Mouse (Mus musculus) midbrain, embryonic 14.5 days (tissue): ENCODE measurements around the gene Ttc34. TPM values are rescaled to one million over a fixed set of nuclear protein-coding genes. Genes with fewer than 3 reads are reported as not detected.

Source experiments
- ATAC-seq: fragments of 200-750 bp; cut with Nextera tagmentation; 2 replicates; pipeline ENCODE4 v1.8.0; 2017; ENCODE audit warnings: moderate number of reproducible peaks, moderate library complexity; ENCODE audit not compliant: low FRiP score, low TSS enrichment
- DNase-seq: peaks from one replicate; pipeline ENCODE4 v3.0.0-alpha.2; 2015
- H3K27ac ChIP-seq: fragments of 300-500 bp; sonication (generic); replicated peaks from 2 replicates; pipeline ENCODE4 v1.5.1; 2014; ENCODE audit warnings: mild to moderate bottlenecking, low read depth, low read length, moderate library complexity
- H3K27me3 ChIP-seq: fragments of 300-500 bp; sonication (generic); 2 replicates; pipeline ENCODE4 v1.6.1; 2014; ENCODE audit warnings: low read length, control low read depth, mixed read lengths; ENCODE audit not compliant: control insufficient read depth, insufficient read depth
- H3K36me3 ChIP-seq: fragments of 300-500 bp; sonication (generic); 2 replicates; pipeline ENCODE4 v1.6.1; 2014; ENCODE audit warnings: low read length, control low read depth; ENCODE audit not compliant: control insufficient read depth, insufficient read depth
- H3K4me1 ChIP-seq: fragments of 300-500 bp; sonication (generic); 2 replicates; pipeline ENCODE4 v1.6.1; 2014; ENCODE audit warnings: mild to moderate bottlenecking, antibody characterized with exemption, low read length, control low read depth; ENCODE audit not compliant: control insufficient read depth, insufficient read depth
- H3K4me2 ChIP-seq: fragments of 300-500 bp; sonication (generic); 2 replicates; pipeline ENCODE4 v1.6.1; 2014; ENCODE audit warnings: mild to moderate bottlenecking, low read length, moderate library complexity
- H3K4me3 ChIP-seq: fragments of 300-500 bp; sonication (generic); replicated peaks from 2 replicates; pipeline ENCODE4 v1.5.1; 2014; ENCODE audit warnings: low read depth, low read length
- H3K9ac ChIP-seq: fragments of 300-500 bp; sonication (generic); replicated peaks from 2 replicates; pipeline ENCODE4 v1.6.1; 2014; ENCODE audit warnings: mild to moderate bottlenecking, low read length, moderate library complexity
- H3K9me3 ChIP-seq: fragments of 300-500 bp; sonication (generic); 2 replicates; pipeline ENCODE4 v1.6.1; 2016; ENCODE audit warnings: low read length, control low read depth, mixed read lengths; ENCODE audit not compliant: control insufficient read depth
- WGBS: fragments of 180-500 bp; shearing (Covaris S2); extraction: QIAGEN DNeasy Blood & Tissue Kit; methylation state at CpG from one replicate; pipeline ENCODE4 v1.1.7; 2014; 5-methylcytosine and 5-hydroxymethylcytosine counted together
- polyA plus RNA-seq: library from polyadenylated mRNA; unstranded; fragments of >200 nt; fragmentation: Nextera tagmentation; extraction: Ambion mirVana; gene quantifications from 2 replicates; pipeline ENCODE4 v1.2.1, GENCODE M21; 2014

Ttc34 gene
- 1.8 TPM in 2 replicates for polyA plus RNA-seq

DNA sequence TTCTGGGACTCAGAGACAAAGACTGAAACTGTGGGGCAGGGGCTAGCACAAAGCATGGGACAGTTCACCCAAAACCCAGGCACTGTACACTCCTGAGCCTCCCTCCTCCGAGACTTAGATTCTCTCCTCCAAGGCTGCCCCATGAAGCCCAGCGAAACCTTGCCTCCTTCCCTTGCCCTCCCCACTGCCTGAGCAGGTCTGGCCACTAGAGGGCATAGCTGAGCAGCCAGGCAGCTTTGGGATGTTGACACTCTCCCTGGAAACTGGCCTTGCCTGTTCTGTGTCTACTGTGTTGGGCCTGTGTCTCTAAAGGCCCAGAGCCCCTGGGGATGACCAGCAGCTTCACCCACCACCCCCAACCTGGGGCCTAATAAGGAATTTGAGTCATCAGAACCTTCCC lies at the start of gene Ttc34:
Gene Ttc34, plus strand, starts transcription at position 290 of the 400 bp plus-strand sequence.
- Histone ChIP-seq H3K36me3 (no peaks in the 10 kb centered on the region), H3K27me3 (no peaks in the 10 kb centered on the region), H3K9ac (no peak within 1 kb of the TSS), H3K4me2 (no peak within 1 kb of the TSS), H3K9me3 (no peaks in the 10 kb centered on the region), H3K27ac (no peak within 1 kb of the TSS), H3K4me1 (no peaks in the 10 kb centered on the region), H3K4me3 (no peak within 1 kb of the TSS)
- DNase-seq (peak; percentile 44), ATAC-seq (no peak)
- 44% methylated on average over 2 of the region's 2 CpGs for WGBS

- no peaks in the 10 kb centered on the region for H3K9me3 ChIP-seq
- H3K9ac ChIP-seq, result no peak overlapping the region
- H3K4me1 ChIP-seq, result no peaks in the 10 kb centered on the region
- H3K36me3 ChIP-seq, result no peaks in the 10 kb centered on the region
- H3K4me3 ChIP-seq, result no peak overlapping the region
- ATAC-seq (no peak), DNase-seq (no peak)
- no peak overlapping the region for H3K27ac ChIP-seq
- WGBS, result 82% methylated on average over 13 of the region's 13 CpGs
- H3K4me2 ChIP-seq, result no peak overlapping the region
- H3K27me3 ChIP-seq, result no peaks in the 10 kb centered on the region
Measured at GRCm38 (mm10) chr4:154787960-154788702, 49.1 kb upstream of the Ttc34 start.

GRCm38 (mm10) chr4:154791894-154792293 lies 45.4 kb upstream of the Ttc34 start:
- Histone ChIP-seq H3K4me2 (no peak overlapping the region), H3K9ac (no peak overlapping the region)
- 67% methylated on average over 7 of the region's 7 CpGs for WGBS

GRCm38 (mm10) chr4:154793499-154793898 lies 43.8 kb upstream of the Ttc34 start:
- Histone ChIP-seq H3K9me3 (no peaks in the 10 kb centered on the region), H3K27me3 (no peaks in the 10 kb centered on the region), H3K4me3 (no peak overlapping the region), H3K4me2 (no peak overlapping the region), H3K27ac (no peak overlapping the region), H3K4me1 (no peaks in the 10 kb centered on the region), H3K36me3 (no peaks in the 10 kb centered on the region), H3K9ac (no peak overlapping the region)
- ATAC-seq, result no peak
- WGBS, result 88% methylated on average over 7 of the region's 7 CpGs
- no peak for DNase-seq

More at GRCm38 (mm10) chr4:154791894-154792293, 45.4 kb upstream of the Ttc34 start:
- Histone ChIP-seq H3K27me3 (no peaks in the 10 kb centered on the region), H3K9me3 (no peaks in the 10 kb centered on the region), H3K36me3 (no peaks in the 10 kb centered on the region), H3K27ac (no peak overlapping the region), H3K4me3 (no peak overlapping the region), H3K4me1 (no peaks in the 10 kb centered on the region)
- no peak for ATAC-seq
- no peak for DNase-seq

- WGBS, result 9% methylated on average over 4 of the region's 4 CpGs
- no peak overlapping the region for H3K9ac ChIP-seq
- ATAC-seq, result no peak
Measured at GRCm38 (mm10) chr4:154797834-154798233, 39.4 kb upstream of the Ttc34 start.

GRCm38 (mm10) chr4:154800543-154800942 lies 36.7 kb upstream of the Ttc34 start:
- H3K4me1 ChIP-seq, result 0 out of 2 replicates have a peak, but pooled peaks cover 9% of the 10 kb centered on the region
- peaks cover 22% of the 10 kb centered on the region for H3K27me3 ChIP-seq
- no peaks in the 10 kb centered on the region for H3K36me3 ChIP-seq
- no peak overlapping the region for H3K4me2 ChIP-seq
- ATAC-seq, result no peak
- WGBS, result 47% methylated on average over 5 of the region's 5 CpGs
- H3K27ac ChIP-seq, result no peak overlapping the region
- no peak overlapping the region for H3K9ac ChIP-seq
- H3K9me3 ChIP-seq, result no peaks in the 10 kb centered on the region
- no peak for DNase-seq
- no peak overlapping the region for H3K4me3 ChIP-seq

More at GRCm38 (mm10) chr4:154797834-154798233, 39.4 kb upstream of the Ttc34 start:
- no peak overlapping the region for H3K27ac ChIP-seq
- DNase-seq, result peak; percentile 88
- H3K4me2 ChIP-seq, result no peak overlapping the region
- H3K27me3 ChIP-seq, result peaks cover 19% of the 10 kb centered on the region
- H3K36me3 ChIP-seq, result no peaks in the 10 kb centered on the region
- no peaks in the 10 kb centered on the region for H3K9me3 ChIP-seq
- no peak overlapping the region for H3K4me3 ChIP-seq
- 0 out of 2 replicates have a peak, but pooled peaks cover 9% of the 10 kb centered on the region for H3K4me1 ChIP-seq

DNA sequence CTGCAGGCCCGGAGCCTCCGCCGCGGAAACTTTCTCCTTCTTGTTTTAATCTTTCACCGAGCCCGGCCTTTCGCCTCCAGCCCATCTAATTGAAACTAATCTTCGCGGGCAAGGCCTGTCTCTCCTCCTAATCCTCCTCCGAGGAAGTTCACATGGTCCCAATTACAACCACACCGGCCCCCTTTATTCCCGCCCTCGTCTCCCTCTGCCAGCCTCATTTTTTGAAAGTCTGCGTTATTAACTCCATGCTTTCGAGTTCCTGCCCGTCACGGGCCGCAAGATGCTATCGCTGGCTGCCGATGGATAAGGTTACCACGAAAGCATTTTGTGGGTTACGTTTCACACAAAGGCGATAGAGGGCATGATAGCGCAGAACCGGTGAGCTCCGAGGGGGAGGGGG lies 35.0 kb upstream of the Ttc34 start:
- no peak overlapping the region for H3K27ac ChIP-seq
- no peak overlapping the region for H3K4me3 ChIP-seq
- DNase-seq (peak; percentile 50), ATAC-seq (no peak)
- 3% methylated on average over 26 of the region's 26 CpGs for WGBS
- H3K9me3 ChIP-seq, result no peaks in the 10 kb centered on the region
- peak overlapping the region; percentile 11 for H3K4me2 ChIP-seq
- H3K4me1 ChIP-seq, result 0 out of 2 replicates have a peak, but pooled peaks cover 9% of the 10 kb centered on the region
- H3K27me3 ChIP-seq, result peaks cover 22% of the 10 kb centered on the region
- H3K9ac ChIP-seq, result peak overlapping the region; percentile 29; the same call in 1 of the 2 replicates
- no peaks in the 10 kb centered on the region for H3K36me3 ChIP-seq

DNA sequence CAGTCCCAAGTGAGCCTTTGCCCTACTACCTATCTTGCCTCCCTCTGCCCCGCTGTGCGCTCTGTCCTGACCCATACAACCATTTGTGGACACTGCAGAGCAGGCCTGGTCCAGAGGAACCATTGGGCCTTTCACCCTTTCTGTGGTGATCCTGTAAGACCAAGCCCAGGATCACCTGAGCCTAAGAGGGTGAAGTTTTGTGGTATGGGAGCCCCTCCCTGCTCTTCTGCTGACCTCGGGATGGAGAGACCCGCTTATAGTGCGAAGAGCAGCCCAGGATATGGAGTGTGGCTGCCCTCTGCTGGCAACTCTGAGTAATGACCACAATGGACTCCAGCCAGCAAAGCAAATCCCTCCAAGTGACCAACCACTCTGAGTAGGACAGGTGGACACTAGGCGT lies 11.6 kb upstream of the Ttc34 start:
- no peaks in the 10 kb centered on the region for H3K27me3 ChIP-seq
- no peak overlapping the region for H3K4me2 ChIP-seq
- no peaks in the 10 kb centered on the region for H3K9me3 ChIP-seq

GRCm38 (mm10) chr4:154826224-154826623 lies 11.0 kb upstream of the Ttc34 start:
- Histone ChIP-seq H3K27ac (no peak overlapping the region), H3K4me2 (no peak overlapping the region), H3K27me3 (no peaks in the 10 kb centered on the region), H3K9me3 (no peaks in the 10 kb centered on the region), H3K4me1 (no peaks in the 10 kb centered on the region), H3K9ac (no peak overlapping the region), H3K36me3 (no peaks in the 10 kb centered on the region), H3K4me3 (no peak overlapping the region)
- DNase-seq (no peak), ATAC-seq (no peak)
- 57% methylated on average over 7 of the region's 7 CpGs for WGBS

More for the DNA sequence above, 11.6 kb upstream of the Ttc34 start:
- Histone ChIP-seq H3K27ac (no peak overlapping the region), H3K9ac (no peak overlapping the region), H3K36me3 (no peaks in the 10 kb centered on the region), H3K4me3 (no peak overlapping the region), H3K4me1 (no peaks in the 10 kb centered on the region)
- ATAC-seq (peak; percentile 64; the same call in 1 of the 2 replicates), DNase-seq (peak; percentile 83)
- 32% methylated on average over 6 of the region's 6 CpGs for WGBS
